Mouse (Mus musculus): ENCODE results near the gene Lrrc72. TPM values are rescaled to one million over a fixed set of nuclear protein-coding genes. Genes with fewer than 3 reads are reported as not detected.

Gene Lrrc72
- polyA plus RNA-seq, 1 experiment from 2014 or later: not detected

- no peak for DNase-seq (ENCODE audit: low spot score)
- Histone ChIP-seq H3K36me3 (ENCODE audit: control insufficient read depth, insufficient read depth, low read length) (no peaks in the 10 kb centered on the region), H3K4me1 (ENCODE audit: control insufficient read depth, insufficient read depth, low read length) (no peaks in the 10 kb centered on the region), H3K9me3 (ENCODE audit: control insufficient read depth, low read length) (no peaks in the 10 kb centered on the region), H3K27ac (ENCODE audit: low read depth, low read length) (no peak overlapping the region), H3K4me2 (ENCODE audit: low read depth) (no peak overlapping the region), H3K9ac (ENCODE audit: low read length) (no peak overlapping the region), H3K4me3 (ENCODE audit: low read depth, low read length) (no peak overlapping the region), H3K27me3 (ENCODE audit: control insufficient read depth, insufficient read depth, low read length) (no peaks in the 10 kb centered on the region)
- no peak for ATAC-seq (ENCODE audit: insufficient read depth, low FRiP score, low TSS enrichment)
- WGBS: 91% methylated on average over 3 of the region's 3 CpGs
Measured at GRCm38 (mm10) chr12:36241171-36241570, 12.0 kb downstream of the Lrrc72 start.

GRCm38 (mm10) chr12:36231386-36231785, 21.8 kb downstream of the Lrrc72 start:
- no peaks in the 10 kb centered on the region for H3K9me3 ChIP-seq (ENCODE audit: control insufficient read depth, low read length)
- ATAC-seq (ENCODE audit: insufficient read depth, low FRiP score, low TSS enrichment): no peak
- H3K27me3 ChIP-seq (ENCODE audit: control insufficient read depth, insufficient read depth, low read length): no peaks in the 10 kb centered on the region
- H3K27ac ChIP-seq (ENCODE audit: low read depth, low read length): no peak overlapping the region
- H3K9ac ChIP-seq (ENCODE audit: low read length): no peak overlapping the region
- 94% methylated on average over 2 of the region's 2 CpGs for WGBS
- no peak for DNase-seq (ENCODE audit: low spot score)
- no peaks in the 10 kb centered on the region for H3K36me3 ChIP-seq (ENCODE audit: control insufficient read depth, insufficient read depth, low read length)
- H3K4me1 ChIP-seq (ENCODE audit: control insufficient read depth, insufficient read depth, low read length): no peaks in the 10 kb centered on the region
- no peak overlapping the region for H3K4me2 ChIP-seq (ENCODE audit: low read depth)
- no peak overlapping the region for H3K4me3 ChIP-seq (ENCODE audit: low read depth, low read length)

- Histone ChIP-seq H3K9me3 (ENCODE audit: control insufficient read depth, low read length) (no peaks in the 10 kb centered on the region), H3K27me3 (ENCODE audit: control insufficient read depth, insufficient read depth, low read length) (no peaks in the 10 kb centered on the region), H3K36me3 (ENCODE audit: control insufficient read depth, insufficient read depth, low read length) (no peaks in the 10 kb centered on the region), H3K4me1 (ENCODE audit: control insufficient read depth, insufficient read depth, low read length) (no peaks in the 10 kb centered on the region), H3K4me2 (ENCODE audit: low read depth) (no peak overlapping the region), H3K4me3 (ENCODE audit: low read depth, low read length) (no peak overlapping the region), H3K9ac (ENCODE audit: low read length) (no peak overlapping the region), H3K27ac (ENCODE audit: low read depth, low read length) (no peak overlapping the region)
- 69% methylated on average over 4 of the region's 4 CpGs for WGBS
- no peak for DNase-seq (ENCODE audit: low spot score)
- no peak for ATAC-seq (ENCODE audit: insufficient read depth, low FRiP score, low TSS enrichment)
Measured at GRCm38 (mm10) chr12:36224392-36224791, 28.8 kb downstream of the Lrrc72 start.

- Histone ChIP-seq H3K4me1 (ENCODE audit: control insufficient read depth, insufficient read depth, low read length) (no peaks in the 10 kb centered on the region), H3K36me3 (ENCODE audit: control insufficient read depth, insufficient read depth, low read length) (no peaks in the 10 kb centered on the region), H3K9me3 (ENCODE audit: control insufficient read depth, low read length) (no peaks in the 10 kb centered on the region), H3K27me3 (ENCODE audit: control insufficient read depth, insufficient read depth, low read length) (no peaks in the 10 kb centered on the region), H3K4me3 (ENCODE audit: low read depth, low read length) (no peak overlapping the region), H3K9ac (ENCODE audit: low read length) (no peak overlapping the region), H3K4me2 (ENCODE audit: low read depth) (no peak overlapping the region), H3K27ac (ENCODE audit: low read depth, low read length) (no peak overlapping the region)
- ATAC-seq (ENCODE audit: insufficient read depth, low FRiP score, low TSS enrichment): no peak
- DNase-seq (ENCODE audit: low spot score): no peak
- WGBS: 86% methylated on average over 10 of the region's 10 CpGs
Measured at GRCm38 (mm10) chr12:36216905-36217304, 36.3 kb downstream of the Lrrc72 start.

GRCm38 (mm10) chr12:36216230-36216629, 37.0 kb downstream of the Lrrc72 start:
- Histone ChIP-seq H3K9ac (ENCODE audit: low read length) (no peak overlapping the region), H3K4me2 (ENCODE audit: low read depth) (no peak overlapping the region), H3K4me3 (ENCODE audit: low read depth, low read length) (no peak overlapping the region), H3K27ac (ENCODE audit: low read depth, low read length) (no peak overlapping the region), H3K9me3 (ENCODE audit: control insufficient read depth, low read length) (no peaks in the 10 kb centered on the region), H3K4me1 (ENCODE audit: control insufficient read depth, insufficient read depth, low read length) (no peaks in the 10 kb centered on the region), H3K27me3 (ENCODE audit: control insufficient read depth, insufficient read depth, low read length) (no peaks in the 10 kb centered on the region), H3K36me3 (ENCODE audit: control insufficient read depth, insufficient read depth, low read length) (no peaks in the 10 kb centered on the region)
- WGBS: 76% methylated on average over 4 of the region's 4 CpGs
- no peak for ATAC-seq (ENCODE audit: insufficient read depth, low FRiP score, low TSS enrichment)
- DNase-seq (ENCODE audit: low spot score): no peak

- ATAC-seq (ENCODE audit: insufficient read depth, low FRiP score, low TSS enrichment): peak; percentile 58; the same call in 1 of the 2 replicates
Measured at GRCm38 (mm10) chr12:36215149-36215480, 38.1 kb downstream of the Lrrc72 start.

GRCm38 (mm10) chr12:36214389-36215148, 38.6 kb downstream of the Lrrc72 start:
- no peaks in the 10 kb centered on the region for H3K9me3 ChIP-seq (ENCODE audit: control insufficient read depth, low read length)
- H3K4me3 ChIP-seq (ENCODE audit: low read depth, low read length): no peak overlapping the region
- DNase-seq (ENCODE audit: low spot score) (no peak), ATAC-seq (ENCODE audit: insufficient read depth, low FRiP score, low TSS enrichment) (peak; percentile 39; the same call in 1 of the 2 replicates)
- H3K27me3 ChIP-seq (ENCODE audit: control insufficient read depth, insufficient read depth, low read length): no peaks in the 10 kb centered on the region
- H3K4me1 ChIP-seq (ENCODE audit: control insufficient read depth, insufficient read depth, low read length): no peaks in the 10 kb centered on the region
- 53% methylated on average over 8 of the region's 8 CpGs for WGBS
- no peak overlapping the region for H3K9ac ChIP-seq (ENCODE audit: low read length)
- H3K4me2 ChIP-seq (ENCODE audit: low read depth): no peak overlapping the region
- H3K27ac ChIP-seq (ENCODE audit: low read depth, low read length): no peak overlapping the region
- H3K36me3 ChIP-seq (ENCODE audit: control insufficient read depth, insufficient read depth, low read length): no peaks in the 10 kb centered on the region

More at GRCm38 (mm10) chr12:36215149-36215480, 38.1 kb downstream of the Lrrc72 start:
- H3K4me3 ChIP-seq (ENCODE audit: low read depth, low read length): no peak overlapping the region
- no peak overlapping the region for H3K27ac ChIP-seq (ENCODE audit: low read depth, low read length)
- no peaks in the 10 kb centered on the region for H3K4me1 ChIP-seq (ENCODE audit: control insufficient read depth, insufficient read depth, low read length)
- H3K27me3 ChIP-seq (ENCODE audit: control insufficient read depth, insufficient read depth, low read length): no peaks in the 10 kb centered on the region
- H3K4me2 ChIP-seq (ENCODE audit: low read depth): no peak overlapping the region
- H3K9me3 ChIP-seq (ENCODE audit: control insufficient read depth, low read length): no peaks in the 10 kb centered on the region
- no peak overlapping the region for H3K9ac ChIP-seq (ENCODE audit: low read length)
- peak; percentile 57 for DNase-seq (ENCODE audit: low spot score)
- H3K36me3 ChIP-seq (ENCODE audit: control insufficient read depth, insufficient read depth, low read length): no peaks in the 10 kb centered on the region
- 5% methylated on average over 1 of the region's 1 CpGs for WGBS

- no peak for ATAC-seq (ENCODE audit: insufficient read depth, low FRiP score, low TSS enrichment)
- no peak for DNase-seq (ENCODE audit: low spot score)
- Histone ChIP-seq H3K4me1 (ENCODE audit: control insufficient read depth, insufficient read depth, low read length) (peaks cover 6% of the 10 kb centered on the region), H3K27me3 (ENCODE audit: control insufficient read depth, insufficient read depth, low read length) (no peaks in the 10 kb centered on the region), H3K4me2 (ENCODE audit: low read depth) (no peak overlapping the region), H3K27ac (ENCODE audit: low read depth, low read length) (no peak overlapping the region), H3K36me3 (ENCODE audit: control insufficient read depth, insufficient read depth, low read length) (no peaks in the 10 kb centered on the region), H3K9ac (ENCODE audit: low read length) (no peak overlapping the region), H3K4me3 (ENCODE audit: low read depth, low read length) (no peak overlapping the region), H3K9me3 (ENCODE audit: control insufficient read depth, low read length) (no peaks in the 10 kb centered on the region)
- WGBS: 90% methylated on average over 4 of the region's 4 CpGs
Measured at GRCm38 (mm10) chr12:36210096-36210495, 43.1 kb downstream of the Lrrc72 start.

- Histone ChIP-seq H3K4me1 (ENCODE audit: control insufficient read depth, insufficient read depth, low read length) (peaks cover 6% of the 10 kb centered on the region), H3K27me3 (ENCODE audit: control insufficient read depth, insufficient read depth, low read length) (no peaks in the 10 kb centered on the region), H3K27ac (ENCODE audit: low read depth, low read length) (no peak overlapping the region), H3K9me3 (ENCODE audit: control insufficient read depth, low read length) (no peaks in the 10 kb centered on the region), H3K9ac (ENCODE audit: low read length) (no peak overlapping the region), H3K4me3 (ENCODE audit: low read depth, low read length) (no peak overlapping the region), H3K36me3 (ENCODE audit: control insufficient read depth, insufficient read depth, low read length) (no peaks in the 10 kb centered on the region), H3K4me2 (ENCODE audit: low read depth) (no peak overlapping the region)
- peak; percentile 10 for DNase-seq (ENCODE audit: low spot score)
- WGBS: 85% methylated on average over 19 of the region's 19 CpGs
- no peak for ATAC-seq (ENCODE audit: insufficient read depth, low FRiP score, low TSS enrichment)
Measured at GRCm38 (mm10) chr12:36208456-36208855, 44.7 kb downstream of the Lrrc72 start.

All from neural tube, embryonic 11.5 days (tissue).